Mouse (Mus musculus): ENCODE measurements around the gene Incenp.
"Not testable (repeated sequence)": the region's sequence is repeated elsewhere in the genome, so short reads cannot be mapped to it uniquely, and the experiment has no call there.

Incenp gene

GRCm38 (mm10) chr19:9899072-9899779 is at the start of gene Incenp:
TSS of gene Incenp (minus strand) at chr19:9899551.
- peak; percentile 93 for DNase-seq

GRCm38 (mm10) chr19:9946986-9947385 is 47.6 kb upstream of the Incenp start:
- DNase-seq, result peak; percentile 49

- DNase-seq, result no peak
These were observed 46.6 kb upstream of the Incenp start for GRCm38 (mm10) chr19:9945800-9946564.

- DNase-seq, result no peak
These were observed 43.5 kb upstream of the Incenp start for GRCm38 (mm10) chr19:9942539-9943533.

- no peak for DNase-seq
These were observed 42.5 kb upstream of the Incenp start for GRCm38 (mm10) chr19:9941809-9942208.

- no peak for DNase-seq
These were observed 41.6 kb upstream of the Incenp start for GRCm38 (mm10) chr19:9940903-9941302.

- no peak for DNase-seq
These were observed 40.5 kb upstream of the Incenp start for GRCm38 (mm10) chr19:9939841-9940240.

GRCm38 (mm10) chr19:9938824-9939303 is 39.5 kb upstream of the Incenp start:
- DNase-seq, result no peak

GRCm38 (mm10) chr19:9938156-9938823 is 38.9 kb upstream of the Incenp start:
- no peak for DNase-seq

- no peak for DNase-seq
These were observed 38.1 kb upstream of the Incenp start for GRCm38 (mm10) chr19:9937428-9937827.

GRCm38 (mm10) chr19:9936579-9936978 is 37.2 kb upstream of the Incenp start:
- DNase-seq, result no peak

- DNase-seq, result no peak
These were observed 34.6 kb upstream of the Incenp start for GRCm38 (mm10) chr19:9933908-9934307.

- not testable (repeated sequence) for DNase-seq
These were observed 31.8 kb upstream of the Incenp start for GRCm38 (mm10) chr19:9931167-9931607.

- DNase-seq, result no peak
These were observed 28.7 kb upstream of the Incenp start for GRCm38 (mm10) chr19:9928089-9928488.

GRCm38 (mm10) chr19:9924769-9925272 is 25.5 kb upstream of the Incenp start:
- DNase-seq, result peak; percentile 51

GRCm38 (mm10) chr19:9924034-9924768 is 24.9 kb upstream of the Incenp start:
- no peak for DNase-seq

- no peak for DNase-seq
These were observed 23.7 kb upstream of the Incenp start for GRCm38 (mm10) chr19:9923048-9923447.

- DNase-seq, result no peak
These were observed 22.9 kb upstream of the Incenp start for GRCm38 (mm10) chr19:9922228-9922627.

- DNase-seq, result peak; percentile 75
These were observed 21.8 kb upstream of the Incenp start for GRCm38 (mm10) chr19:9920835-9921784.

All from kidney, adult 18-20 months (tissue).